Mouse (Mus musculus): ENCODE data around the gene Gm5148. TPM values are rescaled to one million over a fixed set of nuclear protein-coding genes. Genes with fewer than 3 reads are reported as not detected.
A peak's percentile ranks its signal among the peaks of the same experiment; 100 is the strongest.

Gm5148 gene
- total RNA-seq, 1 experiment from 2014 or later, result 44.8 TPM

- ATAC-seq (replicated peaks in 1 of 2; ENCODE audit: insufficient read depth in 1 of 2, low FRiP score in 2 of 2, low TSS enrichment in 1 of 2, low read depth in 1 of 2, poor library complexity in 2 of 2, severe bottlenecking in 2 of 2), result no peak
Observed at GRCm38 (mm10) chr3:37712501-37712900, 11.8 kb downstream of the Gm5148 start.

GRCm38 (mm10) chr3:37711639-37712038 lies 12.7 kb downstream of the Gm5148 start:
- ATAC-seq (replicated peaks in 1 of 2; ENCODE audit: insufficient read depth in 1 of 2, low FRiP score in 2 of 2, low TSS enrichment in 1 of 2, low read depth in 1 of 2, poor library complexity in 2 of 2, severe bottlenecking in 2 of 2), result peak; percentile 69 to 81

- ATAC-seq (replicated peaks in 1 of 2; ENCODE audit: insufficient read depth in 1 of 2, low FRiP score in 2 of 2, low TSS enrichment in 1 of 2, low read depth in 1 of 2, poor library complexity in 2 of 2, severe bottlenecking in 2 of 2), result no peak
Observed at GRCm38 (mm10) chr3:37707801-37708200, 16.5 kb downstream of the Gm5148 start.

GRCm38 (mm10) chr3:37706439-37706838 lies 17.9 kb downstream of the Gm5148 start:
- 0 out of 4 replicates have a peak, but pooled peaks of 1 of the 2 experiments have one; percentile 27 for ATAC-seq (replicated peaks in 1 of 2; ENCODE audit: insufficient read depth in 1 of 2, low FRiP score in 2 of 2, low TSS enrichment in 1 of 2, low read depth in 1 of 2, poor library complexity in 2 of 2, severe bottlenecking in 2 of 2)

GRCm38 (mm10) chr3:37705436-37705835 lies 18.9 kb downstream of the Gm5148 start:
- no peak for ATAC-seq (replicated peaks in 1 of 2; ENCODE audit: insufficient read depth in 1 of 2, low FRiP score in 2 of 2, low TSS enrichment in 1 of 2, low read depth in 1 of 2, poor library complexity in 2 of 2, severe bottlenecking in 2 of 2)

GRCm38 (mm10) chr3:37704701-37705279 lies 19.5 kb downstream of the Gm5148 start:
- peak; percentile 22 to 71; a peak in 2 of 4 replicates for ATAC-seq (replicated peaks in 1 of 2; ENCODE audit: insufficient read depth in 1 of 2, low FRiP score in 2 of 2, low TSS enrichment in 1 of 2, low read depth in 1 of 2, poor library complexity in 2 of 2, severe bottlenecking in 2 of 2)

GRCm38 (mm10) chr3:37703066-37703465 lies 21.2 kb downstream of the Gm5148 start:
- no peak for ATAC-seq (replicated peaks in 1 of 2; ENCODE audit: insufficient read depth in 1 of 2, low FRiP score in 2 of 2, low TSS enrichment in 1 of 2, low read depth in 1 of 2, poor library complexity in 2 of 2, severe bottlenecking in 2 of 2)

- peak; percentile 71 to 79 for ATAC-seq (replicated peaks in 1 of 2; ENCODE audit: insufficient read depth in 1 of 2, low FRiP score in 2 of 2, low TSS enrichment in 1 of 2, low read depth in 1 of 2, poor library complexity in 2 of 2, severe bottlenecking in 2 of 2)
Observed at GRCm38 (mm10) chr3:37693552-37693951, 30.7 kb downstream of the Gm5148 start.

GRCm38 (mm10) chr3:37692945-37693344 lies 31.3 kb downstream of the Gm5148 start:
- peak; percentile 11 to 25; a peak in 1 of 4 replicates for ATAC-seq (replicated peaks in 1 of 2; ENCODE audit: insufficient read depth in 1 of 2, low FRiP score in 2 of 2, low TSS enrichment in 1 of 2, low read depth in 1 of 2, poor library complexity in 2 of 2, severe bottlenecking in 2 of 2)

GRCm38 (mm10) chr3:37687158-37687980 lies 36.9 kb downstream of the Gm5148 start:
- ATAC-seq (replicated peaks in 1 of 2; ENCODE audit: insufficient read depth in 1 of 2, low FRiP score in 2 of 2, low TSS enrichment in 1 of 2, low read depth in 1 of 2, poor library complexity in 2 of 2, severe bottlenecking in 2 of 2), result peak; percentile 23 to 41; a peak in 3 of 4 replicates

GRCm38 (mm10) chr3:37686751-37687150 lies 37.5 kb downstream of the Gm5148 start:
- ATAC-seq (replicated peaks in 1 of 2; ENCODE audit: insufficient read depth in 1 of 2, low FRiP score in 2 of 2, low TSS enrichment in 1 of 2, low read depth in 1 of 2, poor library complexity in 2 of 2, severe bottlenecking in 2 of 2), result no peak

GRCm38 (mm10) chr3:37686219-37686618 lies 38.1 kb downstream of the Gm5148 start:
- ATAC-seq (replicated peaks in 1 of 2; ENCODE audit: insufficient read depth in 1 of 2, low FRiP score in 2 of 2, low TSS enrichment in 1 of 2, low read depth in 1 of 2, poor library complexity in 2 of 2, severe bottlenecking in 2 of 2), result no peak

- ATAC-seq (replicated peaks in 1 of 2; ENCODE audit: insufficient read depth in 1 of 2, low FRiP score in 2 of 2, low TSS enrichment in 1 of 2, low read depth in 1 of 2, poor library complexity in 2 of 2, severe bottlenecking in 2 of 2), result no peak
Observed at GRCm38 (mm10) chr3:37676291-37676690, 48.0 kb downstream of the Gm5148 start.

GRCm38 (mm10) chr3:37675056-37675525 lies 49.2 kb downstream of the Gm5148 start:
- ATAC-seq (replicated peaks in 1 of 2; ENCODE audit: insufficient read depth in 1 of 2, low FRiP score in 2 of 2, low TSS enrichment in 1 of 2, low read depth in 1 of 2, poor library complexity in 2 of 2, severe bottlenecking in 2 of 2), result peak; percentile 75 to 76

- ATAC-seq (replicated peaks in 1 of 2; ENCODE audit: insufficient read depth in 1 of 2, low FRiP score in 2 of 2, low TSS enrichment in 1 of 2, low read depth in 1 of 2, poor library complexity in 2 of 2, severe bottlenecking in 2 of 2), result no peak
Observed at GRCm38 (mm10) chr3:37673513-37674261, 50.6 kb downstream of the Gm5148 start.

- ATAC-seq (replicated peaks in 1 of 2; ENCODE audit: insufficient read depth in 1 of 2, low FRiP score in 2 of 2, low TSS enrichment in 1 of 2, low read depth in 1 of 2, poor library complexity in 2 of 2, severe bottlenecking in 2 of 2), result no peak
Observed at GRCm38 (mm10) chr3:37672266-37673040, 51.8 kb downstream of the Gm5148 start.

- ATAC-seq (replicated peaks in 1 of 2; ENCODE audit: insufficient read depth in 1 of 2, low FRiP score in 2 of 2, low TSS enrichment in 1 of 2, low read depth in 1 of 2, poor library complexity in 2 of 2, severe bottlenecking in 2 of 2), result no peak
Observed at GRCm38 (mm10) chr3:37669100-37669499, 55.2 kb downstream of the Gm5148 start.
